Mouse (Mus musculus): Measurements from ENCODE around the gene Mcat. TPM values are rescaled to one million over a fixed set of nuclear protein-coding genes. Genes with fewer than 3 reads are reported as not detected.

Gene Mcat
- polyA plus RNA-seq (2015; fragmentation: Nextera tagmentation; extraction: Ambion mirVana): 15.9 and 16.8 TPM in 2 replicates

DNA sequence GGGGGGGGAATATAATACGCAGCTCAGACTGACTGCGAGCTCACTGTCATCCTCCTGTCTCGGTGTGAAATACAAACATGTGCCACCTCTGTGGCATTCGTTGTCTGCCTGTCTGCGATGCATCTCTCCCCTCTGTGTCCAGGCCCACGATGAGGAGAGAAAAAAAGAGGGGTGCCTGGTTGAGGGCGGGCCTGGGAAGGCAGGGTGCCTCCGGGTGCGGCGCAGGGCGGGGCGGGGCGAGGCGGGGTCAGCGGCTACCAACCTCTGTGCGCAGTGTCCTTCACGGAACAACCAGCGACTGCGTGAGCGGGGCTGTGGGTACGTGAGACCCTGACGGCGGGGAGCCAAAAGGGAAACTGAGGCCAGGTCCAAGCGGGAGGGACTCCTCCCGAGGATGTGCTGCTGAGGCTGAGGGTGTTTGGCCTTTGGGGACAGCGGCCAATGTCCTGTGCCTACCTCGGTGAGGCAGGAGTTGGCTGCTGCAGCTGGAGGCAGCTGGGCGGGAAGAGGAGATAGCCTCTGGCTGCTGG lies at the start of gene Mcat, which contains the start of gene Tspo:
Gene Mcat (minus strand): TSS at position 461 of the 530 bp plus-strand sequence.
Gene Tspo (plus strand): TSS at position 266 of the 530 bp plus-strand sequence.
- no peaks in the 10 kb centered on the region for H3K27me3 ChIP-seq (replicated peaks; ENCODE audit: control insufficient read depth, insufficient read depth, low read length)
- WGBS: 1% methylated on average over 28 of the region's 28 CpGs
- H3K4me2 ChIP-seq (replicated peaks; ENCODE audit: low read depth): peak within 1 kb of the TSS; percentile 99
- peak within 1 kb of the TSS; percentile 57 for H3K27ac ChIP-seq (ENCODE audit: low read depth, low read length)
- peak within 1 kb of the TSS; percentile 60 for H3K4me3 ChIP-seq (ENCODE audit: low read depth, low read length)
- TF ChIP-seq CTCF (IDR thresholded peaks at IDR 0.05; ENCODE audit: low read depth): no peak
- no peaks in the 10 kb centered on the region for H3K9me3 ChIP-seq (ENCODE audit: control insufficient read depth)
- peak; percentile 57 for ATAC-seq
- no peaks in the 10 kb centered on the region for H3K4me1 ChIP-seq (replicated peaks; ENCODE audit: control insufficient read depth, insufficient read depth, low read length)
- H3K9ac ChIP-seq (ENCODE audit: low read depth, low read length): peak within 1 kb of the TSS; percentile 55
- no peaks in the 10 kb centered on the region for H3K36me3 ChIP-seq (ENCODE audit: control insufficient read depth, insufficient read depth)

DNA sequence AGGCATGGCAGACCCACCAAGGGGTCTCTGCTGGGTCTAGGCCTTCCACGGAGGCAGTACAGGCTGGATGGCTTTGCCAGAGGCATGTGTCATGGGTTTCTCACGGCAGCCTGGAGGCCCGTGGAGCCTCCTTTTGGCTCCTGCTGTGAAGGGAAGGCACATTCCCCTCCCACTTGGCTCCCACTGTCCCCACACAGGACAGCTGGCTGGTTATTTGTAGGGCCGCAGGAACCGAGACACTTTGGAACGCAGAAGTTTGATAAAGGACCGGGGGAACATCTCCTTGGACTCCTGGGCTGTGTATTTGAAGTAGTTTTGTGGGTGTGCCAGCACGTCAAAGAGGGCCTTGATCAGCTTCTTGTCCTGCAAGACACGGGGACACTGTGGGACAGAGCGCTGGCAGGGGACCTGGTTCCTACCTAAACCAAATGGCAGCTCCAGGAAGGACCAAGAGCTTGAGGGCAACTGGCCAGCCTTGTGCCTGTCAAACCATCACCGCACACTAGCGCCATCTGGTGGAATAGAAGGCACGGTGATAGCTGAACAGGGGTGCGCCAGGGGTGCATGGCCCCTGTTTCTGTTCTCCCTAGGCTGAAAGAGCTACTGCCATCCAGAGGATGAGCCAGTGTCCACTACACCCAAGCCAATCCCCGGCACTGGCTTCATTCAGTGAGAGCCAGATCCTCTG lies 43.7 kb upstream of the Mcat start:
- H3K36me3 ChIP-seq (ENCODE audit: control insufficient read depth, insufficient read depth): no peaks in the 10 kb centered on the region
- no peak overlapping the region for H3K4me2 ChIP-seq (replicated peaks; ENCODE audit: low read depth)
- WGBS: 44% methylated on average over 15 of the region's 15 CpGs
- H3K4me3 ChIP-seq (ENCODE audit: low read depth, low read length): no peak overlapping the region
- no peak overlapping the region for H3K27ac ChIP-seq (ENCODE audit: low read depth, low read length)
- H3K9ac ChIP-seq (ENCODE audit: low read depth, low read length): no peak overlapping the region
- peak; percentile 95 for TF ChIP-seq CTCF (IDR thresholded peaks at IDR 0.05; ENCODE audit: low read depth)
- no peaks in the 10 kb centered on the region for H3K4me1 ChIP-seq (replicated peaks; ENCODE audit: control insufficient read depth, insufficient read depth, low read length)
- H3K9me3 ChIP-seq (ENCODE audit: control insufficient read depth): no peaks in the 10 kb centered on the region
- no peak for ATAC-seq
- no peaks in the 10 kb centered on the region for H3K27me3 ChIP-seq (replicated peaks; ENCODE audit: control insufficient read depth, insufficient read depth, low read length)

DNA sequence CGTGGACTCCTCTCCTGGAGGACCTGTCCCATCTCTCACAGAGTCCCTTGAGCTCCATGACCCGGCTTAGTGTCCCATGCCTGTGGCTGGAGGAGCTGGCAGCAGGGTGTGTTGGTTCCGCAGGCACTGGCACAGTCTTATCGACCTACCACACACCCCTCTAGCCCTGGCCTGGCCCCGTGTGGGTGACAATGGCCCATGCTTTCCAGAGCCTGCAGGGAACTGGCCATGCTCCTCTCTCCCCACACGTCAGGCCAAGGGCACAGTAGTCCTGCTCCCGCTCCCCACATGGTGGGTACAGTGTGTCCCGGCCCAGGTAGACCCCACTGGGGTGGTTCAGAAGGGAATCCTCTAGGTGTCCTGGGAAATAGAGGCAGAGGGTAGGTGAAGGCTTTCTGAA lies 43.1 kb upstream of the Mcat start:
- Histone ChIP-seq H3K9ac (ENCODE audit: low read depth, low read length) (no peak overlapping the region), H3K4me3 (ENCODE audit: low read depth, low read length) (no peak overlapping the region), H3K4me2 (replicated peaks; ENCODE audit: low read depth) (no peak overlapping the region), H3K27me3 (replicated peaks; ENCODE audit: control insufficient read depth, insufficient read depth, low read length) (no peaks in the 10 kb centered on the region), H3K27ac (ENCODE audit: low read depth, low read length) (no peak overlapping the region), H3K9me3 (ENCODE audit: control insufficient read depth) (no peaks in the 10 kb centered on the region), H3K36me3 (ENCODE audit: control insufficient read depth, insufficient read depth) (no peaks in the 10 kb centered on the region), H3K4me1 (replicated peaks; ENCODE audit: control insufficient read depth, insufficient read depth, low read length) (no peaks in the 10 kb centered on the region)
- no peak for TF ChIP-seq CTCF (IDR thresholded peaks at IDR 0.05; ENCODE audit: low read depth)
- ATAC-seq: no peak
- 84% methylated on average over 8 of the region's 8 CpGs for WGBS

DNA sequence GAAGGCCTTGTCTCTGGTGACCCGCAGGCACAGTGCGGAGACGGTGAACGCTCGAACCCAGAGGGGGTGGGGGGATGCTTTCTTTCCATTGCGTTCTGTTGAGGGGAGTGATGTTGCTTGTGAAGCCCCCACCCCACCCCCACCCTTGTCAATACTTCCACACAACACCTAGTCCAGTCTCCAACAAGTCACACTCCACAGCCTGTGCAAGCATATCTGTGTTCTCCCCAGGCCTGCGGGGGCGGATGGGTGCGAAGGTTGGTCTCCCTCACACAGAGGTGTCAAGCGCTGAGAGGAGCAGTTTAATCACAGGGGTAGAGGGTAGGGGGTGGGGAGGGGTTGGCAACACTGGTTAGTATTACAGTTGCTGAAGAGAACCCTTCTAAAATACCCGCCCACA lies 42.6 kb upstream of the Mcat start:
- 88% methylated on average over 11 of the region's 11 CpGs for WGBS
- H3K27me3 ChIP-seq (replicated peaks; ENCODE audit: control insufficient read depth, insufficient read depth, low read length): no peaks in the 10 kb centered on the region
- H3K27ac ChIP-seq (ENCODE audit: low read depth, low read length): no peak overlapping the region
- H3K36me3 ChIP-seq (ENCODE audit: control insufficient read depth, insufficient read depth): no peaks in the 10 kb centered on the region
- no peaks in the 10 kb centered on the region for H3K4me1 ChIP-seq (replicated peaks; ENCODE audit: control insufficient read depth, insufficient read depth, low read length)
- no peak overlapping the region for H3K4me2 ChIP-seq (replicated peaks; ENCODE audit: low read depth)
- no peak for ATAC-seq
- no peak for TF ChIP-seq CTCF (IDR thresholded peaks at IDR 0.05; ENCODE audit: low read depth)
- no peak overlapping the region for H3K4me3 ChIP-seq (ENCODE audit: low read depth, low read length)
- H3K9ac ChIP-seq (ENCODE audit: low read depth, low read length): no peak overlapping the region
- H3K9me3 ChIP-seq (ENCODE audit: control insufficient read depth): no peaks in the 10 kb centered on the region

DNA sequence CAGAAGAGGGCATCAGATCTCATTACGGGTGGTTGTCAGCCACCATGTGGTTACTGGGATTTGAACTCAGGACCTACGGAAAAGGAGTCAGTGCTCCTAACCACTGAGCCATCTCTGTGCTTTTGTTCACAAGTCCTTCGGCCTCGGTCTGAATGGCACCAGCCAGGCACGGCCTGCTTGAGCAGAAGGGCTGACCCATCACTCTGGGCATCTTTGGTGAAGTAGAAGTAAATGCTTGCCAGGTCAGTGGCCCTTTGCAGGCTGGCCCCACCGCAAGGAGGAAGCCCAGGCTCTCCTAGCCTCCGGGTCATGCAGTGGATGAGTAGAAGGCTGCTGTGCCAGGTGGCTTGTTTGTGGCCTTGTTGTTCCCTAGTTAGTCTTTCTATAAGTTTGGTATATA lies 39.8 kb upstream of the Mcat start:
- WGBS: 96% methylated on average over 7 of the region's 7 CpGs
- Histone ChIP-seq H3K36me3 (ENCODE audit: control insufficient read depth, insufficient read depth) (no peaks in the 10 kb centered on the region), H3K4me3 (ENCODE audit: low read depth, low read length) (no peak overlapping the region), H3K27ac (ENCODE audit: low read depth, low read length) (no peak overlapping the region), H3K4me2 (replicated peaks; ENCODE audit: low read depth) (no peak overlapping the region), H3K9ac (ENCODE audit: low read depth, low read length) (no peak overlapping the region), H3K9me3 (ENCODE audit: control insufficient read depth) (no peaks in the 10 kb centered on the region), H3K27me3 (replicated peaks; ENCODE audit: control insufficient read depth, insufficient read depth, low read length) (no peaks in the 10 kb centered on the region), H3K4me1 (replicated peaks; ENCODE audit: control insufficient read depth, insufficient read depth, low read length) (no peaks in the 10 kb centered on the region)
- TF ChIP-seq CTCF (IDR thresholded peaks at IDR 0.05; ENCODE audit: low read depth): no peak
- no peak for ATAC-seq

GRCm38 (mm10) chr15:83603046-83603396 lies 39.4 kb upstream of the Mcat start:
- no peak overlapping the region for H3K4me3 ChIP-seq (ENCODE audit: low read depth, low read length)
- no peak overlapping the region for H3K9ac ChIP-seq (ENCODE audit: low read depth, low read length)
- H3K4me1 ChIP-seq (replicated peaks; ENCODE audit: control insufficient read depth, insufficient read depth, low read length): no peaks in the 10 kb centered on the region
- H3K4me2 ChIP-seq (replicated peaks; ENCODE audit: low read depth): no peak overlapping the region
- no peak for ATAC-seq
- no peak overlapping the region for H3K27ac ChIP-seq (ENCODE audit: low read depth, low read length)
- H3K9me3 ChIP-seq (ENCODE audit: control insufficient read depth): no peaks in the 10 kb centered on the region
- H3K27me3 ChIP-seq (replicated peaks; ENCODE audit: control insufficient read depth, insufficient read depth, low read length): no peaks in the 10 kb centered on the region
- H3K36me3 ChIP-seq (ENCODE audit: control insufficient read depth, insufficient read depth): no peaks in the 10 kb centered on the region
- 88% methylated on average over 1 of the region's 1 CpGs for WGBS
- no peak for TF ChIP-seq CTCF (IDR thresholded peaks at IDR 0.05; ENCODE audit: low read depth)
